Mouse (Mus musculus) megakaryocyte, embryonic 14.5 days (primary cell): Measurements from ENCODE around the gene Adamts10.

Experiments
- FLI1 ChIP-seq: IDR thresholded peaks from 2 replicates; pipeline ENCODE4 v1.6.1; 2012; ENCODE audit warnings: low read length, inconsistent platforms, mixed read lengths
- GATA1 ChIP-seq: IDR thresholded peaks from 3 replicates; pipeline ENCODE4 v1.6.1; 2012; ENCODE audit warnings: mixed read lengths, low read length, inconsistent platforms, borderline replicate concordance

- TF ChIP-seq GATA1 (no peak), FLI1 (no peak)
Observed at GRCm38 (mm10) chr17:33487652-33488051, 36.4 kb upstream of the Adamts10 start.
